Mouse (Mus musculus): ENCODE measurements around the gene Vmn1r167. TPM values are rescaled to one million over a fixed set of nuclear protein-coding genes. Genes with fewer than 3 reads are reported as not detected.
"Not testable (repeated sequence)": the region's sequence is repeated elsewhere in the genome, so short reads cannot be mapped to it uniquely, and the experiment has no call there.

The Vmn1r167 gene
- not detected in 2 replicates for total RNA-seq (2017)

- ATAC-seq (replicated peaks; ENCODE audit: low read depth, poor library complexity, severe bottlenecking): not testable (repeated sequence)
These were observed at the start of gene Vmn1r167 for GRCm38 (mm10) chr7:23507106-23507505. Gene Vmn1r167, minus strand, starts transcription at chr7:23507206.

- not testable (repeated sequence) for ATAC-seq (replicated peaks; ENCODE audit: low read depth, poor library complexity, severe bottlenecking)
These were observed 32.4 kb upstream of the Vmn1r167 start, which contains the start of gene Vmn1r168 for GRCm38 (mm10) chr7:23539432-23539831. Gene Vmn1r168, plus strand, starts transcription at chr7:23539732.

GRCm38 (mm10) chr7:23472886-23473285 is 34.1 kb downstream of the Vmn1r167 start:
- ATAC-seq (replicated peaks; ENCODE audit: low read depth, poor library complexity, severe bottlenecking): not testable (repeated sequence)

- not testable (repeated sequence) for ATAC-seq (replicated peaks; ENCODE audit: low read depth, poor library complexity, severe bottlenecking)
These were observed 36.2 kb downstream of the Vmn1r167 start for GRCm38 (mm10) chr7:23470832-23471231.

GRCm38 (mm10) chr7:23470201-23470600 is 36.8 kb downstream of the Vmn1r167 start:
- ATAC-seq (replicated peaks; ENCODE audit: low read depth, poor library complexity, severe bottlenecking): not testable (repeated sequence)

Other genes with a start within 250 kb of the Vmn1r167 start
- not detected in 2 replicates for gene Gm6902, start 228.3 kb downstream of the Vmn1r167 start, total RNA-seq (2017)
- gene Nlrp4e, start 206.0 kb downstream of the Vmn1r167 start, total RNA-seq (2017): not detected in 2 replicates
- not detected in 2 replicates for gene Nlrp5, start 121.3 kb downstream of the Vmn1r167 start, total RNA-seq (2017)
- not detected in 2 replicates for gene Vmn1r168, start 32.5 kb upstream of the Vmn1r167 start, total RNA-seq (2017)
- not detected in 2 replicates for gene Vmn1r169, start 68.3 kb upstream of the Vmn1r167 start, total RNA-seq (2017)
- not detected in 2 replicates for gene Vmn1r170, start 99.0 kb upstream of the Vmn1r167 start, total RNA-seq (2017)
- not detected in 2 replicates for gene Vmn1r171, start 123.5 kb upstream of the Vmn1r167 start, total RNA-seq (2017)
- not detected in 2 replicates for gene Vmn1r172, start 151.1 kb upstream of the Vmn1r167 start, total RNA-seq (2017)
- gene Vmn1r173, start 193.5 kb upstream of the Vmn1r167 start, total RNA-seq (2017): not detected in 2 replicates
- not detected in 2 replicates for gene Vmn1r174, start 245.1 kb upstream of the Vmn1r167 start, total RNA-seq (2017)